ENCODE assay signal across 16 mouse cellular contexts in genomic region chr8:80055094-80055493, GRCm38 (mm10). TPM values are rescaled to one million over a fixed set of nuclear protein-coding genes. Genes with fewer than 3 reads are reported as not detected.
DNase-seq lines count a peak whose midpoint lies in the region; ATAC-seq lines count a peak whose summit lies in the region.
"Had no signal": no experiment of that assay in that cellular context is flagged by ENCODE, and none has a peak within 500 bp of the region (broad histone marks: within the 10 kb centered on the region; RNA-seq: fewer than 3 reads in every experiment).

No protein-coding gene starts in this region.

- no peaks in the 10 kb centered on the region for H3K9me3 ChIP-seq in forebrain, embryonic 13.5 days (replicated peaks)
- H3K9me3 ChIP-seq in limb, embryonic 11.5 days (ENCODE audit: control insufficient read depth, low read length) = no peaks in the 10 kb centered on the region
- H3K9me3 ChIP-seq in neural tube, embryonic 14.5 days (ENCODE audit: control insufficient read depth, low read length) = no peaks in the 10 kb centered on the region
- H3K9me3 ChIP-seq in liver, embryonic 12.5 days (replicated peaks) = no peaks in the 10 kb centered on the region
- H3K9me3 ChIP-seq: G1E had no signal

- WGBS in forebrain, embryonic 13.5 days = 42% methylated on average over 6 of the region's 6 CpGs
- 63% methylated on average over 6 of the region's 6 CpGs for WGBS in limb, embryonic 11.5 days
- 41% methylated on average over 6 of the region's 6 CpGs for WGBS in neural tube, embryonic 14.5 days
- WGBS in liver, embryonic 12.5 days (ENCODE audit: insufficient replicate concordance) = 71% methylated on average over 6 of the region's 6 CpGs

- peaks cover 71% of the 10 kb centered on the region for H3K27me3 ChIP-seq in forebrain, embryonic 13.5 days
- H3K27me3 ChIP-seq in limb, embryonic 11.5 days (ENCODE audit: control insufficient read depth, insufficient read depth, low read length) = no peaks in the 10 kb centered on the region; the same call in 1 of the 2 replicates
- H3K27me3 ChIP-seq in neural tube, embryonic 14.5 days (ENCODE audit: control insufficient read depth, insufficient read depth, low read length) = no peaks in the 10 kb centered on the region
- peaks cover 39% of the 10 kb centered on the region for H3K27me3 ChIP-seq in liver, embryonic 12.5 days (replicated peaks)

- peak overlapping the region; percentile 98 for H3K4me2 ChIP-seq in forebrain, embryonic 13.5 days
- H3K4me2 ChIP-seq in limb, embryonic 11.5 days (ENCODE audit: low read depth, severe bottlenecking) = no peak overlapping the region
- H3K4me2 ChIP-seq in neural tube, embryonic 14.5 days (ENCODE audit: low read depth, low read length) = 0 out of 2 replicates have a peak overlapping the region, but pooled peaks have one; percentile 59
- no peak overlapping the region for H3K4me2 ChIP-seq in liver, embryonic 12.5 days

- no peak overlapping the region for H3K9ac ChIP-seq in forebrain, embryonic 13.5 days
- no peak overlapping the region for H3K9ac ChIP-seq in limb, embryonic 11.5 days (ENCODE audit: low read length)
- no peak overlapping the region for H3K9ac ChIP-seq in neural tube, embryonic 14.5 days (replicated peaks; ENCODE audit: low read depth, low read length)
- no peak overlapping the region for H3K9ac ChIP-seq in liver, embryonic 12.5 days

- H3K27ac ChIP-seq in forebrain, embryonic 13.5 days = no peak overlapping the region
- H3K27ac ChIP-seq in limb, embryonic 11.5 days (replicated peaks; ENCODE audit: low read depth, low read length) = no peak overlapping the region
- no peak overlapping the region for H3K27ac ChIP-seq in neural tube, embryonic 14.5 days (ENCODE audit: low read depth, low read length)
- no peak overlapping the region for H3K27ac ChIP-seq in liver, embryonic 12.5 days
- H3K27ac ChIP-seq: heart, adult 2 months had no signal

- DNase-seq in embryo, embryonic 10.5 days (ENCODE audit: low spot score) = peak; percentile 33
- no peak for DNase-seq in embryo, embryonic 11 days
- DNase-seq in limb, embryonic 11.5 days (ENCODE audit: low spot score) = no peak
- DNase-seq in cerebellum, postnatal 10 days = no peak
- DNase-seq: cerebellum, adult 2 months; heart, adult 2 months; kidney, adult 11 months; layer of hippocampus, postnatal 36 days; lung, postnatal 14 days; thymus, postnatal 14 days had no signal

- no peak for ATAC-seq in forebrain, embryonic 13.5 days
- 0 out of 2 replicates have a peak, but pooled peaks have one; percentile 1 for ATAC-seq in limb, embryonic 11.5 days (ENCODE audit: insufficient number of reproducible peaks, low FRiP score, low TSS enrichment, low read depth)
- no peak for ATAC-seq in neural tube, embryonic 14.5 days (ENCODE audit: low read depth)
- no peak for ATAC-seq in erythroid progenitor cell, adult 5-6 weeks (replicated peaks; ENCODE audit: low FRiP score, poor library complexity, severe bottlenecking)
- ATAC-seq in liver, embryonic 12.5 days = no peak

- H3K4me3 ChIP-seq in forebrain, embryonic 13.5 days = no peak overlapping the region
- H3K4me3 ChIP-seq in limb, embryonic 11.5 days (ENCODE audit: low read depth, low read length) = no peak overlapping the region
- H3K4me3 ChIP-seq in neural tube, embryonic 14.5 days (ENCODE audit: low read depth, low read length) = 0 out of 2 replicates have a peak overlapping the region, but pooled peaks have one; percentile 13
- H3K4me3 ChIP-seq in liver, embryonic 12.5 days = no peak overlapping the region
- H3K4me3 ChIP-seq: heart, adult 2 months had no signal

- no peaks in the 10 kb centered on the region for H3K36me3 ChIP-seq in forebrain, embryonic 13.5 days (ENCODE audit: poor library complexity, severe bottlenecking)
- H3K36me3 ChIP-seq in limb, embryonic 11.5 days (ENCODE audit: control insufficient read depth, insufficient read depth, low read length) = no peaks in the 10 kb centered on the region
- no peaks in the 10 kb centered on the region for H3K36me3 ChIP-seq in neural tube, embryonic 14.5 days (ENCODE audit: control insufficient read depth, insufficient read depth, low read length)
- H3K36me3 ChIP-seq in liver, embryonic 12.5 days = no peaks in the 10 kb centered on the region
- H3K36me3 ChIP-seq: G1E had no signal

- peaks cover 38% of the 10 kb centered on the region for H3K4me1 ChIP-seq in forebrain, embryonic 13.5 days
- H3K4me1 ChIP-seq in limb, embryonic 11.5 days (ENCODE audit: control insufficient read depth, insufficient read depth, low read length) = peaks cover 10% of the 10 kb centered on the region; the same call in 1 of the 2 replicates
- no peaks in the 10 kb centered on the region for H3K4me1 ChIP-seq in neural tube, embryonic 14.5 days (ENCODE audit: control insufficient read depth, insufficient read depth, low read length)
- H3K4me1 ChIP-seq in liver, embryonic 12.5 days = peaks cover 21% of the 10 kb centered on the region

RNA-seq across cellular contexts. Expression of gene Hhip, which starts 2.7 kb away (rescaled TPM):
- polyA plus RNA-seq in forebrain, embryonic 13.5 days (2015; fragmentation: Nextera tagmentation; extraction: Ambion mirVana) = 1.2 and 2.0 TPM in 2 replicates
- 1.8 and 2.9 TPM in 2 replicates for polyA plus RNA-seq in limb, embryonic 11.5 days (2014; fragmentation: Nextera tagmentation; extraction: Ambion mirVana)
- 6.0 and 6.7 TPM in 2 replicates for polyA plus RNA-seq in neural tube, embryonic 14.5 days (2014; fragmentation: Nextera tagmentation; extraction: Ambion mirVana)
- total RNA-seq in erythroid progenitor cell, adult 5-6 weeks (2015; ENCODE audit: low replicate concordance) = not detected in 2 replicates
- total RNA-seq in erythroid progenitor cell, adult 5-6 weeks (2017; ENCODE audit: low replicate concordance) = not detected in 2 replicates
- 1.3 and 2.1 TPM in 2 replicates for polyA plus RNA-seq in liver, embryonic 12.5 days (2016; fragmentation: Nextera tagmentation; extraction: Ambion mirVana)
- total RNA-seq: neutrophil, adult 5-6 weeks had no signal
- polyA plus RNA-seq: G1E had no signal

Comparison
In these comparisons a context has a peak if more than half of its experiments do, and no peak if none do; other contexts are left out.
1. H3K4me2 ChIP-seq: peak in forebrain, embryonic 13.5 days (single experiment) and neural tube, embryonic 14.5 days (single experiment); none in limb, embryonic 11.5 days (single experiment) and liver, embryonic 12.5 days (single experiment).